Mouse (Mus musculus) right cerebral cortex, adult 2 months (tissue): ENCODE data around the gene Smyd1.
"Not testable (repeated sequence)": the region's sequence is repeated elsewhere in the genome, so short reads cannot be mapped to it uniquely, and the experiment has no call there.

Experiments
- DNase-seq, 2 experiments: peaks; one replicate each; pipeline ENCODE4 v3.0.0; 2021 to 2022; ENCODE audit warnings: low spot score in 2 of 2

The Smyd1 gene

DNA sequence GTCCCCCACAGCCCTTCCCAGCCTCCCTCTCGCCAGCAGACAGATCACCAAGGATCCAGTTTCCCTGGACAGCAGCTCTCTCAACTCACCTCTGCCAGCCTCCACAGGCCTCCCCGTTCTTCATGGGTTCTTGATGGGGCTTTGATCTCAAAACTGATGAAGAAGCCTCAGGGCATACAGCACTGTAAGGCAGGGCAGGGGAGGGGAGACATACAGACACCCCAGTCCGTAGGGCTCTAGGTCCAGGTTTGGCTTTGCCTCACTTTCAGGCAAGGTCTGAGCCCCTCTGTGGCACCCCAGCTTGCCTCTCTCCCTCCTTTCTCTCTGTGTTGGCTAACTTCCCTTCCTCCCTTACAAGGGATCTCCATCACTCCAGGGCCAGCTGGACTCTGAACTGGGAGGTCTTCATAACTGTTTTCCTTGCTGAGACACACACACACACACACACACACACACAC lies at the start of gene Smyd1:
TSS of gene Smyd1 (minus strand) at position 408 of the 458 bp plus-strand sequence.
- DNase-seq: no peak

DNA sequence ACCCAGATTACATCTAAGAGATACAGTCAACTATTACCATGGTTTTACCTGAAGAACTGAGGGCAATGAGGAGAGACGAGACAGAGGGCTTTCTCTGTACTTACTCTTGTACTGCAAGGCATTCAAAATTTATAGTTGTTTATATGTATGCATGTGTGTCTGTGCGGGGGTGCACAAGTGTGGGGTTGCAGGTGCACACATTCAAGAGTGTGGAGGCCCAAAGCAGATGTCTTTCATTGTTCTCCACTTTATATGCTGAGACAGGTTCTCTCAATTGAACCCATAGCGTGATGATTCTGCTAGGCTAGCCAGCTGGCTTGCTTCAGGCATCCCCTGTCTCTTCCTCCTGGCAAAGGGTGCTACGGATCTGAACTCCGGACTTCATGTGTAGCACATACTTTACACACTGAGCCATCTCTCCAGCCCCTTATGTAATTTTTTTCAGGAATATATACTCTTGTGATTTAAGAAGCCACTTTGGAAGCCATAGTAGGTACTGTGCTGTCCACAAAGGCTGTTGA lies 49.1 kb upstream of the Smyd1 start:
- DNase-seq: no peak

GRCm38 (mm10) chr6:71369416-71369815 lies 47.4 kb upstream of the Smyd1 start:
- DNase-seq: no peak

DNA sequence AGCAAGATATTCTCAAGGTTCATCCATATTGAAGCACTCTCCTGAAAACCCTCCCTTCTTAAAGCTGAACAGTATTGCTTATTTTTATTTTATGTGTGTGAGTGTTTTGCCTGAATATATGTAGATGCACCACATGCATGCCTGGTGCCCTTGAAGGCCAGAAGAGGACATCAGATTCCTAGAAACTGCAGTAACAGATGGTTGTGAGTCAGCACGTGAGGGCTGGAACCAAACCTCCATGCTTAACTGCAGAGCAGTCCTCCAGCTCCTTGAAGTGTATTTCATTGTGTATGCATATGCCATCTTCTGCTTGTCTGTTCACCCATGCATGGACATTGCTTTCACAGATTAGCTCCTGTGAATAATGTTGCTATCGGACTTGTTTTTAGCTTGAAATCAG lies 42.0 kb upstream of the Smyd1 start:
- DNase-seq: peak in 1 of 2 experiments; percentile 6

- DNase-seq: no peak
Measured at GRCm38 (mm10) chr6:71361156-71361670, 39.2 kb upstream of the Smyd1 start.

DNA sequence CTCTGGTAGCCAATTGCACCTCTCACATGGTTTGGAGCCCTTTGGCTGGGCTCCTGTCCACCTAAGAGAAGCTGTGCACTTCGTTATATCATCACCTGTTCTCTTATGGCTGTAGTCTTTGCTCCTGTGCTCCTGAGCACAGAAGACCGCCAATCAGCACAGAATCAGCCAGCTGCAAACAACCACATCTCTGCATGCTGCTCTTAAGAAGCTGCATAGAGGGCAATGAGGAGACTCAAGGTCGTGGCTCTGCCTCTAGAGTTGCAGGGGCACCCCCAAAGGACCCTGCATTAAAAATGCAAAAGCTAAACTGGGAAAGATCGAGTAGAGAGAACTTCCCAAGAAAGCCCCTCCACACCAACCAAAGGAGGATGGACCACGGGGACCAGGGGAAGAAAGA lies 38.7 kb upstream of the Smyd1 start:
- no peak for DNase-seq

DNA sequence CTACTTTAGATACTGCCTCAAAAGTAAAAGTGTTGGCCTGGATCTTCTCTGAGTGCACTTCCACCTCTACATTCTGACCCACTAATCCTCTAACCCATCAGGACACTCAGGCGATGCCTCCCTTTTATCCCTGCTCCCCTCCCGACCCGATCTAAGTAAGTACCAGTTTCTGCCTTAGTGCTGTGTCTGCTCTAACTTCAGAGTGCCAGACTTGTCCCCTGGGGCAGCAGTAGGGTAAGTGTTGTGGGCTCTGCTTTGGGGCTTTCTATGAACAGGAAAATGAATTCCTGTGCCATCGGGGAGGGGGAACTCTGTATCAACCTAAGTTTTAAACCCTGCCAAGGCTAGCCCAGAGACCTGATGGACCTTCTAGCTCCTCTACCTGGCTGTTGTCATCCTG lies 38.2 kb upstream of the Smyd1 start:
- DNase-seq: no peak

- no peak for DNase-seq
Measured at GRCm38 (mm10) chr6:71357493-71357892, 35.5 kb upstream of the Smyd1 start.

GRCm38 (mm10) chr6:71353722-71354121 lies 31.7 kb upstream of the Smyd1 start:
- DNase-seq: no peak

DNA sequence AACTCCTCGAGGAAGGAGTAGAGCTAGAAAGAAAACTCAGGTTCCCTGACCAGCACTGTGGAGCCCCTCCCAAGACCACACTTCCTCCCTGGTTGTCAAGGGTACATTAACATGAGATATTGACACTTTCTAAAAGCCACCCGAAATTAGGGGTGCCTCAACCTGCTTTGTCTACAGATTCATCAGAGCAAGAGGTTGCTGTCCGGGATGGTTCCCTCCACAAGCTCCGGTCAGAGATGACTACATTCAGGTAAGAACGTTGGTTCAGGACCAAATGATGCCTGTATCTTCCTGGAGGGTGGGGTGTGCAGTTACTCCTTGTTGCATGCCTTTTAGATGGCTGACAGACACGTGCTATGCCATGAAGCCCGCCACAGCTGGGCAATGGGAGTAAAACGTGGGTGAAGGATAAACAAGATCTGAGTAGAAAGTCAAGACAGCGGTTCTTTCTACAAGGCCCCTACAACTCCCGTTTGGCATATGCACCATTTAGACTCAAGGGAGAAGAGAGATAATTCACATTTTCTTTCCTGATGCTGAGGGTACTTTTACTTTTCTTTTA lies 30.9 kb upstream of the Smyd1 start:
- DNase-seq: no peak

DNA sequence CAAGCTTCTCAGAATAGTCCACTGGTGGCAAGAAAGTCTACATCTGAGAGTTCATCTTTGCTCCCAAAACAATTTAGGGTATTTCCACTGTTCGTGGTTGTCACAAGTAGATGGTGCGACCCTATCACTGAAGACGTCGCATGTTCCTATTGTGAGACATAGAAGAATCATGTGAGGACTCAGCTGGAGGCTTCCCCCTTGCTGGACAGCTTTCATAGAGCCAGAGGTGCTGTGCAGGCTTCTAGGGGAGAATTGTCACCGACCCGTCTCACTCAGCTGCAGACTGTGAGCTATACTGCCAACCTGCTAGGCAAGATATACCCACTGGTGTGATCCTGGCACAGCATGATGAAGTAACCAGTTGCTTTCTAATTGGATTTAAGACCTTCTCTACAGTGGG lies 30.2 kb upstream of the Smyd1 start:
- no peak for DNase-seq

- no peak for DNase-seq
Measured at GRCm38 (mm10) chr6:71351201-71351600, 29.2 kb upstream of the Smyd1 start.

DNA sequence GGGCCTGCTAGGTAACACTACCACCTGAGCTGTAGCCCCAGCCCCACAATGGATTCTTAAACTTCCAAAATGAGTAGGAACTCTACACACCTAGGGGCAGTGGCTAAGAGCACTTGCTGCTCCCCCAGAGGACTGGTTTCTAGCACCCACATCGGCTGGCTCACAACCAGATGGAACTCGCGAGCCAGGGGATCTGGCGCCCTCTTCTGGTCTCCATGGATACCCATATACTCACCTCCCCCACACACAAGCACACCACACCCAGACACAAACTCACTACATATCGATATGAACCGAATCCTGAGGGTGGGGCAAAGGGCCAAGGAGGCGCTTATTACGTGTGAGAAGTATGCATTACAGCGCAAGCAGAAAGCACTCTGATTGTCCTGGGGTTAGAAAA lies 26.0 kb upstream of the Smyd1 start:
- DNase-seq: no peak

DNA sequence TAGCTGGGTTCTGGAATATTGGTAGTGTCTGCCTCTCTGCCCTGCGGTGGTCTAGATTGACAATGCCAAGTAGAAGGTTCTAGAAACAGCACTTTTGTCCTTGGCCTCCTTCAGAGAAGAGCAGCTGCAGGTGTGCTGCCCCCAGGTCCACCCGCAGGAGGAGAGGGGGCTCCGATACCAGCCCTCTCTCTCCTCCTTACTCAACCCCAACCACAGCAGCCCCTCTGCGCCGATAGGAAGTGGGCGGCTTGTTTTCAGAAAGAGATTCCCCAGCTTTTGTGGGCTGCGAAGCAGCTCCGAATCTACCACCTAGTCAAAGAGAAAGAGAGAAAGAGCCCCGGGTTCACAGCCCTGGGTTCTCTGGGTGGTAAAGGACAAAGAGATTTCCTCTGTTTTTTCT lies 19.1 kb upstream of the Smyd1 start:
- DNase-seq: no peak

- DNase-seq: no peak
Measured at GRCm38 (mm10) chr6:71339351-71339750, 17.3 kb upstream of the Smyd1 start.

- no peak for DNase-seq
Measured at GRCm38 (mm10) chr6:71338941-71339340, 16.9 kb upstream of the Smyd1 start.

GRCm38 (mm10) chr6:71337666-71338065 lies 15.6 kb upstream of the Smyd1 start:
- no peak for DNase-seq

DNA sequence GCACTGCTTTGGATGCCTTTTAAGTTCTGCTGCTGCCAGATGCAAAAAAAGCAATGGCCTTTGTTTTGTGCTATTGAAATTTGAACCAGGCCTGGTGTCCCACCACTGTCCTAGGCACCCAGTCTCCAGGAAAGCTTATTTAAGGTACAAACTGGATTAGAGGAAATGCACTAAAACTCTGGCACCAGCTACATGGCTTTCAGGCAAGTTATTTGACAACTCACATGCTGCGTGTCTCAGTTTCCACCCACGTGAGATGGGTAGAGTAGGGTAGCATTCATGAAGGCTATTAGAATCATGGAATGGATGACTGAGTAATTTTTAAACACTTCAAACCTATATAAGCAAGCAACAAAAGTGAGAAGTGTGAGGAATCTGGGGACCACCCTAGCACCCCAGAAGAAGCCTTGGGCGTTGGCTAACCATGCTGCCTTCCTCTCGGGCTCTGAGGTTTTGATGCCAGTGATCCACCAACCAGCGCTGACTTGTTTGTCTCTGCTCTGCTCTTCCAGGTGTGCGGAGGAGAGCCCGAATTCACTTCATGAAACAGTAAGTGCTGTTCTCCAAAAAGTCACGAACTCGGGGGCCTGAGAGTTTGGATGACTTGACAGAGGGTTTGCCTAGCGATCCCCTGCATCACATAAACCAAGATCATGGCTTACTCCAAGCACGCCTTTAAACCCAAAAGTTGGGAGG lies 11.7 kb upstream of the Smyd1 start:
- DNase-seq: no peak

DNA sequence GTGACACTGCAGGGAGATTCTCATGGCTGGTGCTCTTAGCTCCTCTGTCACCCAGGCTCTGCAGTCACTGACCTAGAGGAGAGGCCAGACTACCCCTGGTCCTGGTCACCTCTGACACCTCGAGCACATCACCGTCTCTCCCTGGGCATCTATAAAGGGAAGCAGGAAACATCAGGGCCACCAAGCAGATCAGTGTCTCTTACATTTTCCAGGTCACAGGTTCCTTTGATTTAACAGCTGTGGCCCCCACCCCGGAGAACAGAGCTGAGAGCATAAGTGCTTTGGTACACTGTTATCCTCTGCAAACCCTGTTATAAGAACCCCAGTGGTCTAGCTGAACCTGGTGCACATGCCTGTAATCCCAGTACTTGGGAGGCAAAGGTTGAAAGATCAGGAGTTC lies 11.0 kb upstream of the Smyd1 start:
- DNase-seq: no peak

DNA sequence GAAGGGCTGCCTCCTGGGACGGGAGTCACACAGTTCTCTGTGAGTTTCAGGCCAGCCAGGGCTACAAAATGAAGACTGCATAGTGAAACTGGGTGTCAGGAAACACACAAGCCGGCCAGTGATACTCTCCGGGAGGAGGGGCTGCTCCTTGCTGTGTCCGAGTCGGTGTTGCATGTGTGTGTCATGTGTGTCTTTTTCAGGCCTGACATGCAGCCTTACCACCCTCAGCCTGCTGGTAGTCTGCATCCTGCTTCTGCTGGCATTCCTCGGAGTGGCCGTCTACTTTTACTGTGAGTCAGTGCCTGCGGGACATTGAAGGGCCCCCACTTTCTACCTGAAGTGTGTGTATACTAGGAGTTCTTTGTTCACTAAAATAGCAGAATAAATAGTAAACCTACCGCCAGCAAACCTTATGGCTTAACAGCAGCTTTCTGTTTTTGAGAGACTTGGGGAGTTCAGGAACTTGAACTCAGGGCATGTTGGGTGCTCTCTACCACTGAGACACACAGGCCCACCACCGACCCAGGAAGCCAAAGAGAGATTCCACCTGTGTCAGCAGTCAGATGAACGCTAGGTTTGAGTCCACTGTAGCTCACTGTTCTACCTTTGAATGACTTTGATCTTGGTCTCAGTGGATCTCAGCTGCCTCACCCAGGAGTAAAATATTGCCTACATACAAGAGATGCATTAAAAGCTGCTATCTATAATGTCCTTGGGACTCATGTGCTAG lies 10.4 kb upstream of the Smyd1 start:
- DNase-seq: no peak

GRCm38 (mm10) chr6:71331491-71331890 lies 9.5 kb upstream of the Smyd1 start:
- not testable (repeated sequence) for DNase-seq

DNA sequence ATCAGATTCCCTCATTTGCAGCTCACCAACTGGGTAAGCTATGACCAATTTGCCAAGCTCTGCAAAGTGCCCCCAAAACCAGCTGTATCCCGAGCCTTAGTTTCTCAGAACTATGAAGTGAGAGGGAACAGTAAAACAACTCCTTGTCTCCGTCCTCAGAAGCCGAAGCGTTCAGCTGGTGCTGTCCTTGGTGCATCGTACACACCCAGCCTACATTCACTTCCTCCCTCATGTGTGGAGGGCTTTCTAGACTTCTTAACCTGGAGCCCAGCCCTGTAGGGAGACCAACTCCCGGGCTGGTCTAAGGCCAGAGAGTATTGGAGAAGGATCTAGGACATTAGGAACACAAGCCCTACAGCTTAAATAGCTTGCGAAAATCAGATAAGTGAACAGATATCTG lies 8.5 kb upstream of the Smyd1 start:
- DNase-seq: no peak

DNA sequence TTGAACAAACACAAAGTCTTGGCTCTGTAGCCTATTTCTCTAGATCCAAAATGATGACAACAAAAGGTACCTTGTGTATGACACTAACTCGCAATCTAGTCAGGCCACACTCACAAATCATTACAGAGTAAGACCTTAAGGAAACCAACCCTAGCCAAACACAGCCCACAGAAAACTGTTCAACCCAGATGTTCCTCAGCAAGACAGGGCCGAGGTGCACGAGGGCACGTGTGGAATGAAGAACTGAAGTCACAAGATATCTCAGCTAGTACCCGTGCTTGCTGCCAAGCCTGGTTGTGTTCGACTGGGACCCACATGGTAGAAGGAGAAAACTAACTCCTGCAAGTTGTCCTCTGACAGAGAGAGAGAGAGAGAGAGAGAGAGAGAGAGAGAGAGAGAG lies 7.8 kb upstream of the Smyd1 start:
- DNase-seq: no peak
